Mouse (Mus musculus): Measurements from ENCODE around the gene Lrrc46.

GRCm38 (mm10) chr11:96991501-96991900, 49.7 kb downstream of the Lrrc46 start:
- TF ChIP-seq CTCF (IDR thresholded peaks at IDR 0.05; ENCODE audit: borderline replicate concordance, control insufficient read depth, extremely low read depth, insufficient read depth, low read length, poor library complexity) (no peak), POLR2A (IDR thresholded peaks at IDR 0.05; ENCODE audit: control insufficient read depth, extremely low read depth, insufficient read depth, low read length, poor library complexity) (no peak)

Measured in thymus, adult 2 months (tissue).